Mouse (Mus musculus) C2C12 (cell line): ENCODE measurements around the gene Rae1. TPM values are rescaled to one million over a fixed set of nuclear protein-coding genes. Genes with fewer than 3 reads are reported as not detected.

Experiments used
- H3K27me3 ChIP-seq: one replicate; pipeline ENCODE4 v1.6.1; 2011; ENCODE audit not compliant: control insufficient read depth, insufficient read depth, insufficient read length
- H3K36me3 ChIP-seq: one replicate; pipeline ENCODE4 v1.6.1; 2011; ENCODE audit not compliant: control insufficient read depth, insufficient read depth
- H3K4me3 ChIP-seq: one replicate; pipeline ENCODE4 v1.5.1; 2011; ENCODE audit warnings: mild to moderate bottlenecking, control low read depth; ENCODE audit not compliant: poor library complexity, insufficient read depth, severe bottlenecking
- H3K79me2 ChIP-seq: one replicate; pipeline ENCODE4 v1.6.1; 2011; ENCODE audit not compliant: control insufficient read depth, insufficient read depth
- H3K79me3 ChIP-seq: one replicate; pipeline ENCODE4 v1.6.1; 2011; ENCODE audit warnings: low read depth, control low read depth
- H3ac ChIP-seq: one replicate; pipeline ENCODE3; 2011; ENCODE audit warnings: low read depth; ENCODE audit not compliant: control insufficient read depth, insufficient read length
- CEBPB ChIP-seq: IDR thresholded peaks from one replicate; pipeline ENCODE4 v1.6.1; 2011; ENCODE audit warnings: low read depth, mild to moderate bottlenecking, control low read depth, moderate library complexity
- CTCF ChIP-seq: IDR thresholded peaks from one replicate; pipeline ENCODE4 v1.5.1; 2011; ENCODE audit not compliant: control insufficient read depth, insufficient read depth, insufficient read length
- FOSL1 ChIP-seq: IDR thresholded peaks from one replicate; pipeline ENCODE4 v1.8.0; 2011; ENCODE audit warnings: mild to moderate bottlenecking, low read length; ENCODE audit not compliant: poor library complexity, insufficient read depth, severe bottlenecking
- MAX ChIP-seq: IDR thresholded peaks from one replicate; pipeline ENCODE4 v1.6.1; 2011; ENCODE audit warnings: mild to moderate bottlenecking, control low read depth
- MYOD1 ChIP-seq: IDR thresholded peaks from one replicate; pipeline ENCODE4 v1.6.1; 2011; ENCODE audit warnings: low read depth; ENCODE audit not compliant: control insufficient read depth, insufficient read length
- MYOG ChIP-seq: IDR thresholded peaks from one replicate; pipeline ENCODE4 v1.6.1; 2011; ENCODE audit not compliant: control insufficient read depth, insufficient read length; ENCODE audit errors: extremely low read depth
- USF1 ChIP-seq: IDR thresholded peaks from one replicate; pipeline ENCODE4 v1.6.1; 2011; ENCODE audit warnings: low read depth, mild to moderate bottlenecking, control low read depth, moderate library complexity
- polyA plus RNA-seq: library from polyadenylated mRNA; unstranded; fragments of >200 nt; fragmentation: generic; extraction: Trizol; gene quantifications from one replicate; pipeline ENCODE4 v1.2.1, GENCODE M21; 2012; ENCODE audit warnings: missing spikeins

Gene Rae1
- polyA plus RNA-seq, 1 experiment, result 83.7 TPM

DNA sequence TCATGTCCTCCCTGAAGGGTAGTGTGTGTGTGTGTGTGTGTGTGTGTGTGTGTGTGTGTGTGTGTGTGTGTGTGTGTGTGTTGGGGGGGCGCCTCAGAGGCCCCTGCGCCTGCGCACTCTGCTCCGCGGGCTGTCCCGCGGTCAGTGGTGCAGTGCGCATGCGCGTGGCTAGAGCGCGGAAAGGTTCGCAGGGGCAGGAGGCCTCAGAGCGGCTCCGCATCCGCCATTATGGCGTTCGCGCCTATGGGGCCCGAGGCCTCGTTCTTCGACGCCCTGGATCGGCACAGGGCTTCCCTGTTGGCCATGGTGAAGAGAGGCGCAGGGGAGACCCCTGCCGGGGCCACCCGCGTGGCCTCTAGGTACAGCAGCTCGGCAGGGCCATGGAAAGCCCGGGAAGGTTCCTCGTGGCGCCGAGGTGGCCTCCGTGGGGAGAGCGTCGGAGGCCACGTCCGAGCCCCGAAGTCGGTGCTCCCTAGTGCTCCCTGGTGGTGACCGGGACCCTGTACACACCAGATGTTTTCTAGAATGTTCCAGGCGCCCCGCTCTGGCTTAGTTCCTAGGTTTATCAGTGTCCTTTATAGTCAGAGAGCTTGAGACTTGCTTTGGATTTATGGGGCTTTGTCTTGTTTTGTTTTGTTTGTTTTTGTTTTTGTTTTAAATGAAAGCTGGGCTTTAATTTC lies 20.1 kb upstream of the Rae1 start:
- H3K79me2 ChIP-seq, result no peaks in the 10 kb centered on the region
- H3K79me3 ChIP-seq, result no peaks in the 10 kb centered on the region
- TF ChIP-seq MAX (no peak), USF1 (no peak), MYOG (no peak), FOSL1 (no peak), CEBPB (no peak), MYOD1 (no peak), CTCF (no peak)
- H3K4me3 ChIP-seq, result no peak overlapping the region
- peaks cover 12% of the 10 kb centered on the region for H3K27me3 ChIP-seq
- no peak overlapping the region for H3ac ChIP-seq
- H3K36me3 ChIP-seq, result no peaks in the 10 kb centered on the region

DNA sequence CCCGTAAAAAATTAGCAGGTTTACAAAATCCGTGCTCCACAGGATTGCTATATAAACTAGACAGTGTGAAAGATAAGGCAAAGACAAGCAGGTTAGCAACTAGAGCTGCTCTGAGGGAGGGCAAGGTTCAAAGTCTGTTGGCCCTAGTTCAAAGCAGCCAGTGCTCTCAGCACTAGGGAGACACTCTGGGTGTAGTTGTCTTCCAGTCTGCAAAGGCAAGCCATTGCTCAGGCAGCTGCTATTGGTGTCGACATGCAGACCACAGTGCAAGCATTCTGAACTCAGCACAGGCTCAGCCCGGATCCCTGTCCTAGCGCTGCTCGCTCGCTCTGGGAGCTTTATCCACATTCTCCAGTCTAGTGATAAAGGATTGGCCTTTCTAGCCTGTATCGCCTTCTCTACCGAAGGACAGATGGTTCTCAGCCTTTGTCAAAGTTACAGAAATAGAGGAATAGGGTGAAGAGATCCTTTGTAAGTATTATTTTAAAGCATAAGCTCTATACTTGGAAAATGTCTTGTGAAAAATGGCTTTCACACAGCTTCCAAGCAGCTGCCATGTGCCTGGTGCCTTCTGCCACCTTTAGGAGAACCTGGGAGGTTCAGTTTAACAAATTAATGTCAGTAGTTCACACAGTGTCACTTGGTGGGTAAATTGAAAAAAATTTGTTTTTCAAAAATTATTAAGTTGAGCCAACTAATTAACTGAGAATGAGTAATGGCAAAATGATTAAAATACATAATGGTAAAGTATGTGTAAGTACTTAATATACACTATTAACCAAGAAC lies 16.9 kb upstream of the Rae1 start:
- Histone ChIP-seq H3ac (no peak overlapping the region), H3K36me3 (no peaks in the 10 kb centered on the region), H3K4me3 (no peak overlapping the region), H3K79me3 (no peaks in the 10 kb centered on the region), H3K79me2 (no peaks in the 10 kb centered on the region), H3K27me3 (peaks cover 30% of the 10 kb centered on the region)
- TF ChIP-seq CTCF, result no peak
- no peak for TF ChIP-seq USF1
- TF ChIP-seq MAX, result no peak
- TF ChIP-seq MYOD1, result no peak
- TF ChIP-seq MYOG, result no peak
- TF ChIP-seq CEBPB, result no peak
- TF ChIP-seq FOSL1, result no peak

DNA sequence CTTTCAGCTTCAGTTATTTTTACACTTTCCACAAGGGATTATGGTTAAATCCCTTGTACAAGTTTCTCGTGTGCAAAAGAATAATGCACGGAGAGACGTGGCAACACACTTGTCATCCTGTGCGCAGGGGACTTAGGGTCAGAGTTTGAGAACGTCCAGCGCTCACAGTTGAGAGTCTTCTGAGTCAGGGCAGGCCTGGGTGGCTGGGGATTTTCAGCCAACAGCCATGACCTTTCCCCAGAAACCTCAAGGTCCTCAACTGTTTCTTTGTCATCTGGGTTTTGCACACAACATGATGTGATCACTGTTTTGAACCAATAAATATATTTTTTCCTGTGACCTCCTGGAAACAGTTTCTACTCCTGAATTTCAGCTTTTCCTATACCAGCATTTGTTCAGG lies 9.8 kb upstream of the Rae1 start:
- Histone ChIP-seq H3K79me3 (no peaks in the 10 kb centered on the region), H3K4me3 (no peak overlapping the region), H3K36me3 (no peaks in the 10 kb centered on the region), H3K79me2 (no peaks in the 10 kb centered on the region), H3ac (no peak overlapping the region), H3K27me3 (peaks cover 79% of the 10 kb centered on the region)
- TF ChIP-seq CEBPB (no peak), FOSL1 (no peak), MAX (no peak), USF1 (no peak), MYOD1 (no peak), MYOG (no peak), CTCF (no peak)

DNA sequence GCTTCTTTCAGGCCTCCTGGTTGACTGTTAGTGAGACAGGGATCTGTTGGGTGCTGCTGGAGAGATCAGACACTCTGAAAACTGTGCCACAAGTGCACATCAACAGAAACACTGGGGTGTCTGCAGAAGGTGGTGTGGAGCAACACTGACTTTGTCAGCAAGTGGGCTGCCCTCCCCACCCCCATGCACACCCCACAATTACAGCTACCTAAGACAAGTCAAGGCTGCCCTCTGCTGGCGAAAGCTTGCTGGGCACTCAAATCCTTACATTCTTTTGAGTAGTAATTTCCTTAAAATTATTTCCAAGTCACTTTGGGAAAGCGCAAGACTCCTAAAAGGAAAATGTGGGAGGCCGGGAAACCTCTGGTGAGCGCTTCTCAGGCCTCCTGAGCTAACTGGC lies 3.7 kb upstream of the Rae1 start:
- H3K27me3 ChIP-seq, result peaks cover 42% of the 10 kb centered on the region
- H3K79me2 ChIP-seq, result peaks cover 13% of the 10 kb centered on the region
- H3K79me3 ChIP-seq, result peaks cover 9% of the 10 kb centered on the region
- TF ChIP-seq FOSL1 (no peak), CTCF (peak; percentile 64)
- H3K4me3 ChIP-seq, result no peak overlapping the region
- no peak overlapping the region for H3ac ChIP-seq
- no peaks in the 10 kb centered on the region for H3K36me3 ChIP-seq

DNA sequence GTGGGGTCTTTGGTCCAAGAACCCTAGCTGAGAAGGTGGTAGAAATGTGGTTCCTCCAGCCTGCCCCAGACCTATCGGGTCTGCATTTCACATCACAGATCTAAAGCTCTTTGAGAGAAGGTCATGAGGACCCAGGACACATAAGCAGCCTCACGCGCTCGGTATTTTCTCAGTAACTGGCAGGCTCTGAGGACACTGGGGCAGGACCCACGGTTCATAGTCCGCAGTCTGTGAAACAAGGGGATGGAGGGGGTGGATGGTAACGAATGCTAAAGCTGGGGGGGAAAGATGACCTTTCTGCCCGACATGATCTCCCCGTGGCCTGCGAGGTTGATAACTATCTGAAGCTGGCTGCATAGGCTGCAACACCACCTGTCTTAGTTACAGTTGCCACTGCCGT lies 2.2 kb upstream of the Rae1 start:
- peaks cover 28% of the 10 kb centered on the region for H3K79me2 ChIP-seq
- TF ChIP-seq MYOD1, result no peak
- H3K36me3 ChIP-seq, result peaks cover 5% of the 10 kb centered on the region

DNA sequence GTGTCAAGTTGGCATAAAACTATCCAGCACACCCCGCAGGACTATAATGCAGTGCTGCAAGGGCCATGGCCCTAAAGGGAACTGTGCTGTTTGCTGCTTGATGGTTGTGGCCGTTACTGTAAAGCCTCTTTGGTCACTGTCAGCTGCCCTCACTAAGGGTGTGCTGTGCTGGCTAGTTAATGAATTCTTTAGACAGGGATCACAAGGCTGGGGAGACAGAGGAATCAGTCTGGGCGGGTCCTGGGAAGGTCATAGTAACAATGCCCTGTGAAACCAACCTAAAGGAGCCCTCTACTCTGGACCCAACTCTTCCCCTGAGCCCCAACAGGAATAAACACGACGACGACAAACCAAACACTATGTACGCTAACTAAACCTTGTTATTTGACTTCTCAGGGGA lies 1.4 kb upstream of the Rae1 start:
- H3K4me3 ChIP-seq, result no peak overlapping the region
- H3ac ChIP-seq, result no peak overlapping the region
- H3K79me2 ChIP-seq, result peaks cover 36% of the 10 kb centered on the region
- TF ChIP-seq FOSL1 (no peak), MYOG (no peak), USF1 (no peak), CEBPB (no peak), CTCF (no peak), MYOD1 (no peak), MAX (no peak)
- peaks cover 22% of the 10 kb centered on the region for H3K79me3 ChIP-seq
- peaks cover 23% of the 10 kb centered on the region for H3K27me3 ChIP-seq
- H3K36me3 ChIP-seq, result peaks cover 11% of the 10 kb centered on the region

More for the DNA sequence above, 2.2 kb upstream of the Rae1 start:
- Histone ChIP-seq H3K79me3 (peaks cover 21% of the 10 kb centered on the region), H3K4me3 (no peak overlapping the region), H3K27me3 (peaks cover 26% of the 10 kb centered on the region), H3ac (no peak overlapping the region)
